Mouse (Mus musculus): ENCODE results near the gene Capn15.

The Capn15 gene

DNA sequence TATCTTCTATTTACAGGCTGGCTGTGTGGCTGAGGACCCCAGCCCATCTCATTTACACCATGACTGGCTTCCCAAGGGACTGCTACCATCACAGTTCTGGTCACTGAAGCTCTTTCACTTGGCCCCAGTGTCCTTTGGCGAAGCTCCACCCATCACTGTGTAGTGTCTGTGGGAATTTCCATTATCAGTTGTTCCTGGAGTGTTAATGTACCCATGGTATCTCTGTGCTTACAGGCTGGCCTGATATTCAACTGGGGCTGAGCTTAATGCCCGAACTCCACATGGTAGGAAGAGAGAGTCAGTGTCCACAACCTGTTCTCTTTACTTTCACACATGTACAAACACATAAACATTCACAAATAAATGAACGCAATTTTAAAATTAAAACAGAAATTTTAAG is 7.9 kb upstream of the Capn15 start:
- DNase-seq (ENCODE audit: extremely low spot score): no peak

DNA sequence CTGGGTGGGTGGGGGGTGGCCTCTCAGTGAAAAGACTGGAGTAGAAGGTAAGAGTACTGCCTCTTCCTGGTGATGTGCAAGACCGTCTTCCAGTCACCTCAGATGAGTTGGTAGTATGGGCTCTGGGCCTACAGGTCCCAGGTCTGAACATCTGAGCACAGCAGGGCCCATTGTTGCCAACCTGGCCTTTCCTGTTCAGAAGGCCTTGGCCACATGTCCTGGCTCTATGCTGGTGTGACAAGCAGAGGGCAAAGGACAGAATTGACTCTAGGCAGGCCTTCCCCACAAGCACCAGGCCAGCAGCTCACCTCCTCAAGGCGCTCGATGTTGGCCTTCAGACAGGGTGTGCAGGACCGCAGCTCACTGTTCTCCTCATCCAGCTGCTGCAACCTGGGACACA is 6.7 kb upstream of the Capn15 start:
- DNase-seq (ENCODE audit: extremely low spot score): no peak

DNA sequence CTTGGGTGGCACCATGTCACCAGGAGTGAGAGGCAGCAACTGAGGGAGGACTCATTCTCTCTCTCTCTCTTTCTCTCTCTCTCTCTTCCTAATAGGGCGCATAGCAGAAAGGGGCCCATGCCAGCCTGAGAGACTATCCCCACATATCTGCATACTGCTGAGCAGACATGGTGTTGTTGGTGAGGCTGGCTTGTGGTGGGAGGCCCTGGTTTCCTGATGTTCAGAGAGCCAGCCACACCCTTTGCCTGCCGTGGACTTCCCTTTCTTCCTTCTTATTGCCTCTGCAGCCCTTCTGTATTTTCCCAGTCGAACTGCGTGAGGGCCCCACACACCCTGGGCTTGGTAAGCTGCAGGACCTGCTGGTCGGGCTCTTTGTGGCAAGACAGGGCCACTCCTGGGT is 4.7 kb upstream of the Capn15 start:
- DNase-seq (ENCODE audit: extremely low spot score): no peak

GRCm38 (mm10) chr17:25984556-25985305 is 865 bp downstream of the Capn15 start:
- no peak for DNase-seq (ENCODE audit: extremely low spot score)

- DNase-seq (ENCODE audit: extremely low spot score): no peak
These were observed 1.5 kb downstream of the Capn15 start for GRCm38 (mm10) chr17:25984066-25984465.

GRCm38 (mm10) chr17:25982913-25983312 is 2.7 kb downstream of the Capn15 start:
- no peak for DNase-seq (ENCODE audit: extremely low spot score)

DNA sequence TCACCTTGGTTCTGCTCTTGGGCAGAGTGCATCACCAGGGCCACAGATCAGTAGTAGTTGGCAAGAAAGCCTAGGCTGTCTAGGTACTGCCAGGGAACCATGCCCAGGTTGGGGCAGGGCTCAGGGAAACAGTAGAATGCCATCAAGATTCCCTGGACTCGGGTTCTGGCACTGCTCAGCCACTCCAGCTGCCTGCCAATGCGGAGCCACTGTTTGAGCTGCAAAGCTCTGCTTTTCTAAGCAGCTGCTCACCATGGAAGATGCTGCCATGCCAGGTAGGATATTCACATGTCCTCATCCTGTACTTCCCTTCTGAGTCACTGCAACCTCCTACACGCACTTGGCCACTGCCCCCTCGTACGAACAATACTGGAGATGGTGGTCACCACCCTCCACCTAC is 4.7 kb downstream of the Capn15 start:
- no peak for DNase-seq (ENCODE audit: extremely low spot score)

DNA sequence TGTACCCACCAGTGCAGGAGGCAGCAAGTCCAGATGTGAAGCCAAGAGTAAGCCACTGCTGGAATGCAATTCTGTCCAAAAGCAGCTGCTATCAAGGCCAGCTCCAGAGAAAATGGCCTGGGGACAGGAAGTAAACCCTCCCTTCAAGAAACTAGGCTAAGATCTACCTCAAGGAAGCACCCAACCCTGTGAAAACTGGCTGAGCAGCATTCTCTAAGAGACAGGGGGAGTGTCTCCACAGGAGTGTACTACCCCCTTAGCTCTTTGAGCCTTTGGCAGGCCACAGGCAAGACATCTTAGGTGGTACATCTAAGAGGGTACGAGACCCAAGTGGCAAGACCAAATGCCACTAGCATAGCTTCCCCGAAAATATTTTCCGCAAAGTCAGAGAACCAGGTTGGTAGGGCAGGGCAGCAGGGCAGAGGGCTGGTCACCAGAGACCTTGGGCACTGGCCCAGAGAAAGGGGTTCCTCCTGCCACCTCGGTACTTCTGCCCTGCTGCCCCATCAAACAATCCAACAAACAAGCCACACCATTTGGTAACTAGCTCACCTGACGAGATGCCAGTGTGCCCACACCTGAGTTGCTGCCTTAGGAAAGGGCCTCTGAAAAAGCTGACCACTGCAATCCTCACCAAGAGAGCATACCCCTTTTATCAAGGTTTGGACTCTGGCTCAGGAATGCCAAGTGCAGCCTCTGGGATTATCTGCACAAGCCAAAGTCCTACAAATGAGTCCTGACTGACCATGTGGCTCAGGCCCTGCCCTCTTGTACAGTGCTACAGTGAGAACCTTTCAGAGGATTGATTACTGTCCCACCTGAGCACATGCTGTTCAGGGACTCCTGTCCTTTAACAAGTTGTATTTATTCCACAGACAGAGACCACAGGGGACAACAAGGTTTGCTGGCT is 5.5 kb downstream of the Capn15 start:
- DNase-seq (ENCODE audit: extremely low spot score): no peak

- DNase-seq (ENCODE audit: extremely low spot score): no peak
These were observed 14.5 kb downstream of the Capn15 start for GRCm38 (mm10) chr17:25970954-25971707.

DNA sequence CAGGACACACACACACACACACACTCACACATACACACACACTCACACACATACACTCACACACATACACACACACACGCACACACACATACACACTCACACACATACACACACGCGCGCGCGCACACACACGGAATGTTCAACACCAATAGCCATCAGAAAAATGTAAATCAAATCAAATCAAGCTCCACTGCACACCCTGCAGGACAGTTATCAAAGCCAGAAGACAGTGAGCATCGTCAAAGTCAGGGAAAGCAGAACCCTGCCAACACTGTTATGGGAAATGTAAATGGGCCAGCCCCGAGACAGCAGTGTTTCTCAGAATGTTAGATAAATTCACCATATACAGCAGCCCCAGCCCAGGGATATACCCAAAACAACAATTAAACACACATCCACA is 15.1 kb downstream of the Capn15 start:
- DNase-seq (ENCODE audit: extremely low spot score): no peak

- DNase-seq (ENCODE audit: extremely low spot score): no peak
These were observed 17.4 kb downstream of the Capn15 start for GRCm38 (mm10) chr17:25968176-25968575.

DNA sequence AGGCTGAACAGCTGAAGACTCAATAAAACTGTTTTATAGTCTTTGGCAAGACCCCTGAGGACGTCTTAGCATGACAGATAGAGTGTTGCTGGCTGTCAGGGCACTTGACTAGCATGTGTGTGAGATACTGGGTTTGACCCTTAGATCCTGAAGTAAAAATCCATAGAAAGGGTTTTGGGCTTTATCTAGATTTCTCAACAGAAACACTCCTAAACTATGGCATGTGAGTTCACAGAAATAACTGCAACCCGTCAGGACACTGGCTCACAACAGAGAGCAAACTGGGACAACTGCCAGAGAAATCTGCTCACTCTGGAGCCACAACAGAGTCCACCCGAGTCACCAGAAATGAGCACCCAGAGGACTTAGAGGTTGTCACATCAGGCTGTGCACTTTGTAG is 17.9 kb downstream of the Capn15 start:
- no peak for DNase-seq (ENCODE audit: extremely low spot score)

GRCm38 (mm10) chr17:25964271-25964670 is 21.3 kb downstream of the Capn15 start:
- no peak for DNase-seq (ENCODE audit: extremely low spot score)

GRCm38 (mm10) chr17:25962413-25962905 is 23.1 kb downstream of the Capn15 start:
- no peak for DNase-seq (ENCODE audit: extremely low spot score)

DNA sequence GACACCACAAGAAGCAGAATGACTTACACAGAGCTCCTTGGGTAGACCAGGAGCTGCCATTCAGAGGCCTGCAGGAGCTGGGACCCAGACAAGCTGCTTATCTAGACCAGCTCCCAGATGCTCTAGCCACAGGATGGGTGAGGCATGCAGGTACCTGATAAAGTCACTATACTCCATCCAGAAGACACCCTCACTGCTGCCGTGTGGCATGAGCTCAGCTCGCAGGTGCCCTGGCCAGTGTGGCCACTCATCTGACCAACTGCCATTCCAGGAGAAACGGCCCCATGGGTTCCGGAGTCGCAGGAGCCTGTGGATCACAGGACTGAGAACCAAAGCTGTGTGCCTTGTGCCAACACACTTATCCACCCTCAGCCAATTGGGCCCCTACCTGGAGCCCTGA is 24.0 kb downstream of the Capn15 start:
- no peak for DNase-seq (ENCODE audit: extremely low spot score)

- no peak for DNase-seq (ENCODE audit: extremely low spot score)
These were observed 25.7 kb downstream of the Capn15 start for GRCm38 (mm10) chr17:25959630-25960467.

DNA sequence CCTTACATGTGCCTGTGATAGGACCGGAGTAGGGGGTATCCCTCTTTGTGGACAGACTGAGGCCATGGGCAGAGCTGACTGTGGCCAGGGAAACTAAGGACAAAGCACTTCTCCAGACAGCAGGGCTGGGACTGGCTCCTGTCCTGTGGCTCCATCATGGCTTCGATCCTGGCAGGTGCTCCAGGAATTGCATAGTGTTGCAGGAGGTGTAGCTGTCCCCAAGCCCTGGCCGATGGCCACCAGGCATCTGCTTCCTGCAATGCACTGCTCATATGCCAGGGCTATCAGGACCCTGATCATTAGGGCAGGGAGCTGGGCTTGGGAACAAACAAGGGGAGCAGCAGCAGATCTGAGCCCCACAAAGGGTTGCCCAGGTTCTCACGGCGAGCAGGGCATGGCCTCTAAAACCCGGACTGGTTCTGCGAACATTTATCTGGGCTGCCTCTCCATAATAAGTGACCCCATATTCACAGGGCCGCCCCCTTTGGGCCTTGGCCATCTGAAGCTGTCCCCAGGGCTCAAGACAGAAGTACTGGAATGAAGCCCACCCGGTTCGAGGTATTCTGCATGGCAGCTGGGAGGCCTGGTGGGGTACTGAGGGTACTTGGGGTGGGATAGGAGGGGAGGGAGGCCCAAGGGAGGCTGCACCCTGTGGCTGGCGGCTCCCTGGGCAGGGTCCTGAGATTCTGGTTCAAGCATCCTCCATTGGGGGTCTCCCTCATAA is 26.7 kb downstream of the Capn15 start:
- no peak for DNase-seq (ENCODE audit: extremely low spot score)

DNA sequence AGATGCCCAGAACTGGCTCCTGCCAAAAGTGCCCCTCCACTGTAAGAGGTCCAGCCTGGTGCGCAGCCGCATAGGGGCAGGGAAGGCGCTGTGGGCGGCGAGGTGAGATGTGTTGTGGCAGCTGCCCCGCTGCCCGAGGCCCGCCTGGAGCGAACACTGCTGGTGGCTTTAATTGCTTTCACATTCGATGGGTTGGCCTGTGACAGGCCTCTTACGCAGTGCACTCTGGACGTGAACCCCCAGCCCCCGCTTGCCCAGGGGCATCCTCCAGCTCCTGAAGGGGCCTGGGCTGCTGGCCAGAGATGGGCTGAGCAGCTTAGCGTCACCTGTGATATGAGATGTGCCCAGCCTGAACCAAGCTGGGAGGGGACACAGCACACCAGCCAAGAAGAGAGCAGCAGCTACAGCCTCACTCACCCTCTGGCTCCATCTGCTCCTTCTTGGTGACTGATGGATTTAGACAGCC is 28.0 kb downstream of the Capn15 start:
- DNase-seq (ENCODE audit: extremely low spot score): no peak

GRCm38 (mm10) chr17:25956631-25957030 is 29.0 kb downstream of the Capn15 start:
- no peak for DNase-seq (ENCODE audit: extremely low spot score)

- DNase-seq (ENCODE audit: extremely low spot score): no peak
These were observed 29.4 kb downstream of the Capn15 start for GRCm38 (mm10) chr17:25956201-25956600.

Data from embryo, embryonic 9.5 days (tissue).